Mouse (Mus musculus): ENCODE results near the gene Igf1.

DNA sequence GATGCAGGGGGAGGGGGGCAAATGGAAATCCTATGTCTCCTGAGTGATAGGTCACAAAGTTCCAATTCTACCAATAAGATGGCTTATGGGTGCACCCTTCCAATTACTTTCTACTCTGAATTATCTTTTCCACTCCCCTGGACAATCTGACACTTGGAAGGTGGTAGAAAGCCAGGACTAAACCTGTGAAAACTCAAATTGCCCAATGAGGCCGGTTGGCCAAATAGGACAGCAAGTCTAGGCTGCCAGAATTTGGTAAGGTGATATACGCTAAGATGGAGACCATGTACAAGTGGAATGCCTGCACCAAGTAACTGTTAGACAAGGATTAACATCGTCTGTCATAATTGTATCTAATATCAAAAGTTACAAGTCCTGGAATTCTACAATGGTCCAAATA, 55.8 kb downstream of the Igf1 start:
- TF ChIP-seq POLR2A (IDR thresholded peaks at IDR 0.05; ENCODE audit: low read depth, low read length) (no peak), CTCF (IDR thresholded peaks at IDR 0.05; ENCODE audit: extremely low read depth, insufficient read length, insufficient replicate concordance, low read depth, low read length) (no peak)
